Mouse (Mus musculus) small intestine, adult 2 months (tissue): Measurements from ENCODE around the gene Orc5.

Experiments used
- CTCF ChIP-seq: fragments of 200-500 bp; IDR thresholded peaks from 2 replicates; pipeline ENCODE4 v1.5.1; 2012; ENCODE audit warnings: low read depth, mild to moderate bottlenecking, control low read depth, inconsistent platforms, low read length, moderate library complexity, mixed read lengths; ENCODE audit not compliant: insufficient replicate concordance, insufficient read length; ENCODE audit errors: extremely low read depth
- POLR2A ChIP-seq: fragments of 200-500 bp; IDR thresholded peaks from 2 replicates; pipeline ENCODE4 v1.6.1; 2012; ENCODE audit warnings: low read depth, mild to moderate bottlenecking, control low read depth, inconsistent platforms, low read length, moderate library complexity

DNA sequence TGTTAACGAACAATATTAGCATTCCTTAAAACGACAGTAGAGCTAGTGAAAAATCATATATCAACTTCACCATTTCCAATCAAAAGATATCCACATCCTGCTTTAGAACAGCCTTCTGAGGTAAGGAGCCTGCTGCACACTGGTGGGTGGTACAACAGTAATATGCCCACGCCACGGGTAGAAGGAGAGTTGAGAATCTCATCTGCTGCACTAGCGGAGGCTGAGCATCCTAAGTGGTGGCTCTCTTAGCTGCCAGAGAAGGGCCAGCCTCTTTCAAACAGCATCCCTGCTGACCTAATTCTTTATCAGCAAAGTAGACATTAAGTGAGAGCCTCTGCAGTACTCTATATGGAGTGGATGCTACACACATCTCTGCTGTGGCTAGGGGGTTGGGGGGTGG is 41.7 kb downstream of the Orc5 start:
- TF ChIP-seq CTCF (no peak), POLR2A (no peak)
